ENCODE assay signal across 15 mouse cellular contexts in genomic region chr2:30607941-30608340, GRCm38 (mm10). TPM values are rescaled to one million over a fixed set of nuclear protein-coding genes. Genes with fewer than 3 reads are reported as not detected.
DNase-seq lines count a peak whose midpoint lies in the region; ATAC-seq lines count a peak whose summit lies in the region.
"Had no signal": no experiment of that assay in that cellular context is flagged by ENCODE, and none has a peak within 500 bp of the region (broad histone marks: within the 10 kb centered on the region; RNA-seq: fewer than 3 reads in every experiment).

No protein-coding gene starts in this region.

- no peak overlapping the region for H3K4me2 ChIP-seq in hindbrain, embryonic 11.5 days (replicated peaks; ENCODE audit: low read depth, low read length)
- no peak overlapping the region for H3K4me2 ChIP-seq in hindbrain, embryonic 16.5 days (ENCODE audit: low read length)
- H3K4me2 ChIP-seq in forebrain, embryonic 12.5 days = no peak overlapping the region
- no peak overlapping the region for H3K4me2 ChIP-seq in limb, embryonic 13.5 days (replicated peaks)

- no peaks in the 10 kb centered on the region for H3K9me3 ChIP-seq in hindbrain, embryonic 11.5 days (ENCODE audit: control insufficient read depth, low read length)
- no peaks in the 10 kb centered on the region for H3K9me3 ChIP-seq in hindbrain, embryonic 16.5 days (ENCODE audit: control insufficient read depth, low read length)
- H3K9me3 ChIP-seq in embryonic facial prominence, embryonic 10.5 days = no peaks in the 10 kb centered on the region
- H3K9me3 ChIP-seq in forebrain, embryonic 12.5 days = no peaks in the 10 kb centered on the region
- H3K9me3 ChIP-seq in limb, embryonic 13.5 days = no peaks in the 10 kb centered on the region
- H3K9me3 ChIP-seq: G1E had no signal

- 69% methylated on average over 8 of the region's 8 CpGs for WGBS in hindbrain, embryonic 11.5 days
- 47% methylated on average over 8 of the region's 8 CpGs for WGBS in hindbrain, embryonic 16.5 days
- WGBS in embryonic facial prominence, embryonic 10.5 days = 76% methylated on average over 8 of the region's 8 CpGs
- 82% methylated on average over 8 of the region's 8 CpGs for WGBS in forebrain, embryonic 12.5 days
- WGBS in limb, embryonic 13.5 days = 74% methylated on average over 8 of the region's 8 CpGs

- peaks cover 34% of the 10 kb centered on the region for H3K4me1 ChIP-seq in hindbrain, embryonic 11.5 days (replicated peaks; ENCODE audit: control insufficient read depth, insufficient read depth, low read length)
- peaks cover 27% of the 10 kb centered on the region for H3K4me1 ChIP-seq in hindbrain, embryonic 16.5 days (ENCODE audit: control insufficient read depth, insufficient read depth, low read depth, low read length)
- H3K4me1 ChIP-seq in embryonic facial prominence, embryonic 10.5 days = peaks cover 63% of the 10 kb centered on the region
- H3K4me1 ChIP-seq in forebrain, embryonic 12.5 days = peaks cover 61% of the 10 kb centered on the region
- H3K4me1 ChIP-seq in limb, embryonic 13.5 days = peaks cover 49% of the 10 kb centered on the region

- 0 out of 2 replicates have a peak overlapping the region, but pooled peaks have one; percentile 82 for H3K27ac ChIP-seq in hindbrain, embryonic 11.5 days (ENCODE audit: low read depth, low read length)
- H3K27ac ChIP-seq in hindbrain, embryonic 16.5 days (ENCODE audit: low read depth, low read length) = no peak overlapping the region; the same call in 1 of the 2 replicates
- peak overlapping the region; percentile 31 for H3K27ac ChIP-seq in embryonic facial prominence, embryonic 10.5 days (replicated peaks)
- H3K27ac ChIP-seq in forebrain, embryonic 12.5 days = peak overlapping the region; percentile 59; the same call in 1 of the 2 replicates
- H3K27ac ChIP-seq in limb, embryonic 13.5 days = peak overlapping the region; percentile 23; the same call in 1 of the 2 replicates
- H3K27ac ChIP-seq: liver, embryonic 14.5 days had no signal

- H3K36me3 ChIP-seq in hindbrain, embryonic 11.5 days (ENCODE audit: control insufficient read depth, insufficient read depth, low read length) = no peaks in the 10 kb centered on the region
- H3K36me3 ChIP-seq in hindbrain, embryonic 16.5 days (ENCODE audit: control insufficient read depth, insufficient read depth, low read length) = no peaks in the 10 kb centered on the region
- no peaks in the 10 kb centered on the region for H3K36me3 ChIP-seq in embryonic facial prominence, embryonic 10.5 days (replicated peaks)
- no peaks in the 10 kb centered on the region for H3K36me3 ChIP-seq in forebrain, embryonic 12.5 days (replicated peaks)
- H3K36me3 ChIP-seq in limb, embryonic 13.5 days = no peaks in the 10 kb centered on the region
- H3K36me3 ChIP-seq: G1E had no signal

- H3K4me3 ChIP-seq in hindbrain, embryonic 11.5 days (ENCODE audit: low read depth, low read length) = no peak overlapping the region
- H3K4me3 ChIP-seq in hindbrain, embryonic 16.5 days (ENCODE audit: low read length) = no peak overlapping the region
- H3K4me3 ChIP-seq in embryonic facial prominence, embryonic 10.5 days = no peak overlapping the region
- H3K4me3 ChIP-seq in forebrain, embryonic 12.5 days (replicated peaks) = no peak overlapping the region
- H3K4me3 ChIP-seq in limb, embryonic 13.5 days = no peak overlapping the region

- no peaks in the 10 kb centered on the region for H3K27me3 ChIP-seq in hindbrain, embryonic 11.5 days (ENCODE audit: control insufficient read depth, insufficient read depth, low read length)
- no peaks in the 10 kb centered on the region for H3K27me3 ChIP-seq in hindbrain, embryonic 16.5 days (replicated peaks; ENCODE audit: control insufficient read depth, insufficient read depth, low read length)
- H3K27me3 ChIP-seq in embryonic facial prominence, embryonic 10.5 days (replicated peaks; ENCODE audit: low read depth, poor library complexity, severe bottlenecking) = peaks cover 23% of the 10 kb centered on the region
- H3K27me3 ChIP-seq in forebrain, embryonic 12.5 days = peaks cover 10% of the 10 kb centered on the region; the same call in 1 of the 2 replicates
- H3K27me3 ChIP-seq in limb, embryonic 13.5 days = no peaks in the 10 kb centered on the region

- no peak for ATAC-seq in hindbrain, embryonic 11.5 days (ENCODE audit: low FRiP score)
- no peak for ATAC-seq in hindbrain, embryonic 16.5 days
- ATAC-seq in forebrain, embryonic 12.5 days (ENCODE audit: low FRiP score) = no peak
- ATAC-seq in limb, embryonic 13.5 days (ENCODE audit: low FRiP score, low read depth) = no peak

- 0 out of 2 replicates have a peak overlapping the region, but pooled peaks have one; percentile 19 for H3K9ac ChIP-seq in hindbrain, embryonic 11.5 days (ENCODE audit: low read depth, low read length)
- no peak overlapping the region for H3K9ac ChIP-seq in hindbrain, embryonic 16.5 days (ENCODE audit: low read depth, low read length)
- H3K9ac ChIP-seq in forebrain, embryonic 12.5 days = 0 out of 2 replicates have a peak overlapping the region, but pooled peaks have one; percentile 13
- H3K9ac ChIP-seq in limb, embryonic 13.5 days = peak overlapping the region; percentile 21; the same call in 1 of the 2 replicates
- H3K9ac ChIP-seq: liver, embryonic 14.5 days had no signal

- DNase-seq in hindbrain, embryonic 11.5 days (ENCODE audit: low spot score) = no peak
- no peak for DNase-seq in embryonic facial prominence, embryonic 10.5 days (ENCODE audit: low spot score)
- DNase-seq in natural killer cell, adult 2 months (ENCODE audit: low spot score in 2 of 2) = no peak
- no peak for DNase-seq in adrenal gland, postnatal 14 days
- no peak for DNase-seq in left cerebral cortex, adult 8-10 months (ENCODE audit: low spot score in 2 of 2)
- DNase-seq: adrenal gland, postnatal 36 days; gastrocnemius, postnatal 10 days; heart, postnatal 10 days; kidney, adult 18-20 months; thymus, adult 18-20 months had no signal

RNA-seq across cellular contexts. Expression of gene Cstad, which starts 13.1 kb away (rescaled TPM):
- 0.18 and 0.57 TPM in 2 replicates for polyA plus RNA-seq in hindbrain, embryonic 11.5 days (2014; fragmentation: Nextera tagmentation; extraction: Ambion mirVana)
- 0.19 and 0.99 TPM in 2 replicates for polyA plus RNA-seq in hindbrain, embryonic 16.5 days (2015; fragmentation: Nextera tagmentation; extraction: Ambion mirVana)
- polyA plus RNA-seq in embryonic facial prominence, embryonic 10.5 days (2016; fragmentation: Nextera tagmentation; extraction: Ambion mirVana) = 0.44 and 0.86 TPM in 2 replicates
- polyA plus RNA-seq in forebrain, embryonic 12.5 days (2016; fragmentation: Nextera tagmentation; extraction: Ambion mirVana) = 0.47 and 0.67 TPM in 2 replicates
- 1.6 and 1.9 TPM in 2 replicates for polyA plus RNA-seq in limb, embryonic 13.5 days (2015; fragmentation: Nextera tagmentation; extraction: Ambion mirVana)
- total RNA-seq in adrenal gland, postnatal 14 days (2021) = 1.6 and 3.5 TPM in 2 replicates
- 1 to 10 TPM; 6.1 to 8.8 (median 8.0) TPM for total RNA-seq in left cerebral cortex, adult 8-10 months (2022)
- polyA plus RNA-seq: G1E had no signal
